1 mouse cellular context compared by ENCODE assay signal in the genomic region with DNA sequence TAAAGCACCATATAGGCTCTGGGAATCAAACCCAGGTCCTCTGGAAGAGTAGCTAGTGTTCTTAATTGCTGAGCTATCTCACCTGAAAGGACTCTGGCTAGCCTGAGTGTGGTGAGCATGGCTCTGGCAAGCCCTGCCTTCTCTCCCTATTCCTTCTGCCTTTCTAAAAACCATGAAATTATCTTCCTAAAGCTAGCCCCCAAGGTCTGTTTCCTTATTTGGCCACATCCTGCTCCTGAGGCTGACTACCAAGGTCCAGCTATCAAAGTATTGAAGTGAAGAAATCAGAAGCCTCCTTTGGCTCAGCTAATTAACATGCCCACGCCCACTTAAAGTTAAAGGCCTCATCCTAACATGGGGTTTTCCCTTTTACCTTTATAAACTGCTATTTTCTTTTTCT.
TF ChIP-seq lines count a peak whose summit lies in the region.

No protein-coding gene starts in this region.

TF ChIP-seq in myocyte, 11 proteins besides CTCF, POLR2A, EP300 and RAD21:
- TF ChIP-seq REST (IDR thresholded peaks at IDR 0.05; ENCODE audit: insufficient read depth, insufficient read length) (no peak), MAX (IDR thresholded peaks at IDR 0.05; ENCODE audit: low read depth) (no peak), SRF (IDR thresholded peaks at IDR 0.05; ENCODE audit: control insufficient read depth, insufficient read length, low read depth) (peak; percentile 63)
